Mouse (Mus musculus): ENCODE data around the gene Ldlrad3.

GRCm38 (mm10) chr2:101922302-101922701, 263.9 kb downstream of the Ldlrad3 start:
- TF ChIP-seq CTCF (IDR thresholded peaks at IDR 0.05) (no peak), EP300 (IDR thresholded peaks at IDR 0.05; ENCODE audit: insufficient read depth, low read depth, low read length) (no peak)
